Mouse (Mus musculus): Measurements from ENCODE around the gene A730009L09Rik.

Gene A730009L09Rik

GRCm38 (mm10) chr16:84514821-84515220 lies at the start of gene A730009L09Rik:
Gene A730009L09Rik (plus strand): TSS chr16:84515121.
- DNase-seq: no peak

GRCm38 (mm10) chr16:84465581-84466165 lies 49.2 kb upstream of the A730009L09Rik start:
- DNase-seq: no peak

GRCm38 (mm10) chr16:84468898-84469297 lies 46.0 kb upstream of the A730009L09Rik start:
- no peak for DNase-seq

GRCm38 (mm10) chr16:84469994-84470393 lies 44.9 kb upstream of the A730009L09Rik start:
- DNase-seq: no peak

GRCm38 (mm10) chr16:84473406-84473805 lies 41.5 kb upstream of the A730009L09Rik start:
- DNase-seq: no peak

GRCm38 (mm10) chr16:84474712-84475111 lies 40.2 kb upstream of the A730009L09Rik start:
- DNase-seq: no peak

GRCm38 (mm10) chr16:84476948-84477347 lies 38.0 kb upstream of the A730009L09Rik start:
- no peak for DNase-seq

- DNase-seq: no peak
These were observed 37.4 kb upstream of the A730009L09Rik start for GRCm38 (mm10) chr16:84477528-84477927.

- no peak for DNase-seq
These were observed 37.0 kb upstream of the A730009L09Rik start for GRCm38 (mm10) chr16:84477952-84478351.

- no peak for DNase-seq
These were observed 29.0 kb upstream of the A730009L09Rik start for GRCm38 (mm10) chr16:84485931-84486330.

GRCm38 (mm10) chr16:84494818-84495217 lies 20.1 kb upstream of the A730009L09Rik start:
- no peak for DNase-seq

GRCm38 (mm10) chr16:84495438-84495837 lies 19.5 kb upstream of the A730009L09Rik start:
- DNase-seq: no peak

- no peak for DNase-seq
These were observed 7.2 kb upstream of the A730009L09Rik start for GRCm38 (mm10) chr16:84507681-84508080.

GRCm38 (mm10) chr16:84521975-84522635 lies 7.2 kb downstream of the A730009L09Rik start:
- DNase-seq: no peak

GRCm38 (mm10) chr16:84523061-84523460 lies 8.1 kb downstream of the A730009L09Rik start:
- no peak for DNase-seq

- peak; percentile 26 to 30 for DNase-seq
These were observed 12.5 kb downstream of the A730009L09Rik start for GRCm38 (mm10) chr16:84527375-84527774.

- DNase-seq: no peak
These were observed 17.9 kb downstream of the A730009L09Rik start for GRCm38 (mm10) chr16:84532803-84533202.

GRCm38 (mm10) chr16:84546059-84546458 lies 31.1 kb downstream of the A730009L09Rik start:
- DNase-seq: no peak

GRCm38 (mm10) chr16:84549122-84549521 lies 34.2 kb downstream of the A730009L09Rik start:
- no peak for DNase-seq

- DNase-seq: no peak
These were observed 35.5 kb downstream of the A730009L09Rik start for GRCm38 (mm10) chr16:84550445-84550844.

GRCm38 (mm10) chr16:84553981-84554380 lies 39.1 kb downstream of the A730009L09Rik start:
- no peak for DNase-seq

GRCm38 (mm10) chr16:84558113-84558917 lies 43.4 kb downstream of the A730009L09Rik start:
- DNase-seq: no peak

- no peak for DNase-seq
These were observed 44.8 kb downstream of the A730009L09Rik start for GRCm38 (mm10) chr16:84559569-84560278.
